Mouse (Mus musculus): ENCODE measurements around the gene Iqsec1.

The Iqsec1 gene

GRCm38 (mm10) chr6:90727826-90728225 lies 260.7 kb downstream of the Iqsec1 start:
- DNase-seq (ENCODE audit: low spot score), result no peak

- DNase-seq (ENCODE audit: low spot score), result no peak
Observed at GRCm38 (mm10) chr6:90726711-90727122, 261.8 kb downstream of the Iqsec1 start.

- DNase-seq (ENCODE audit: low spot score), result no peak
Observed at GRCm38 (mm10) chr6:90725526-90725925, 263.0 kb downstream of the Iqsec1 start.

- peak; percentile 59 for DNase-seq (ENCODE audit: low spot score)
Observed at GRCm38 (mm10) chr6:90722993-90723392, 265.5 kb downstream of the Iqsec1 start.

GRCm38 (mm10) chr6:90720996-90721746 lies 267.3 kb downstream of the Iqsec1 start:
- peak; percentile 62 for DNase-seq (ENCODE audit: low spot score)

- no peak for DNase-seq (ENCODE audit: low spot score)
Observed at GRCm38 (mm10) chr6:90720201-90720600, 268.3 kb downstream of the Iqsec1 start.

GRCm38 (mm10) chr6:90719402-90719801 lies 269.1 kb downstream of the Iqsec1 start:
- no peak for DNase-seq (ENCODE audit: low spot score)

GRCm38 (mm10) chr6:90718477-90718876 lies 270.0 kb downstream of the Iqsec1 start:
- no peak for DNase-seq (ENCODE audit: low spot score)

GRCm38 (mm10) chr6:90717711-90718110 lies 270.8 kb downstream of the Iqsec1 start:
- DNase-seq (ENCODE audit: low spot score), result no peak

- no peak for DNase-seq (ENCODE audit: low spot score)
Observed at GRCm38 (mm10) chr6:90716853-90717252, 271.6 kb downstream of the Iqsec1 start.

GRCm38 (mm10) chr6:90716066-90716704 lies 272.3 kb downstream of the Iqsec1 start:
- DNase-seq (ENCODE audit: low spot score), result peak; percentile 60

- no peak for DNase-seq (ENCODE audit: low spot score)
Observed at GRCm38 (mm10) chr6:90715245-90715905, 273.1 kb downstream of the Iqsec1 start.

- DNase-seq (ENCODE audit: low spot score), result no peak
Observed at GRCm38 (mm10) chr6:90713650-90714049, 274.8 kb downstream of the Iqsec1 start.

- no peak for DNase-seq (ENCODE audit: low spot score)
Observed at GRCm38 (mm10) chr6:90712486-90713480, 275.7 kb downstream of the Iqsec1 start.

- no peak for DNase-seq (ENCODE audit: low spot score)
Observed at GRCm38 (mm10) chr6:90712063-90712462, 276.4 kb downstream of the Iqsec1 start.

- no peak for DNase-seq (ENCODE audit: low spot score)
Observed at GRCm38 (mm10) chr6:90711476-90712035, 276.9 kb downstream of the Iqsec1 start.

- no peak for DNase-seq (ENCODE audit: low spot score)
Observed at GRCm38 (mm10) chr6:90710778-90711177, 277.7 kb downstream of the Iqsec1 start.

GRCm38 (mm10) chr6:90709929-90710777 lies 278.3 kb downstream of the Iqsec1 start:
- DNase-seq (ENCODE audit: low spot score), result no peak

- no peak for DNase-seq (ENCODE audit: low spot score)
Observed at GRCm38 (mm10) chr6:90708061-90708618, 280.3 kb downstream of the Iqsec1 start.

- no peak for DNase-seq (ENCODE audit: low spot score)
Observed at GRCm38 (mm10) chr6:90707143-90707542, 281.3 kb downstream of the Iqsec1 start.
